Mouse (Mus musculus) G1E (cell line): ENCODE results near the gene Crygb.

ENCODE experiments used
- CTCF ChIP-seq: IDR thresholded peaks from 2 replicates; pipeline ENCODE4 v1.5.1; 2012; ENCODE audit warnings: low read depth, low read length, inconsistent platforms, mixed read lengths
- GATA1 ChIP-seq: IDR thresholded peaks from 2 replicates; pipeline ENCODE4 v1.6.1; 2012; ENCODE audit warnings: borderline replicate concordance, low read length, inconsistent platforms, mixed read lengths
- TAL1 ChIP-seq: conservative IDR thresholded peaks from 2 replicates; pipeline ENCODE4 v1.6.1; 2012; ENCODE audit warnings: low read depth, low read length, inconsistent platforms, mixed read lengths

GRCm38 (mm10) chr1:65119438-65119837 is 37.4 kb upstream of the Crygb start, which contains the start of gene Gm28845:
- TF ChIP-seq CTCF (no peak), TAL1 (no peak), GATA1 (no peak)
